Mouse (Mus musculus) lung, adult 18-20 months (tissue): ENCODE measurements around the gene Rnf43.

Experiments
- DNase-seq, 2 experiments: peaks; one replicate each; pipeline ENCODE4 v3.0.0; 2022; ENCODE audit warnings: mixed read lengths in 2 of 2

Rnf43 gene

GRCm38 (mm10) chr11:87662407-87662806 lies at the start of gene Rnf43:
TSS of gene Rnf43 (plus strand) at chr11:87662722.
- peak; percentile 92 to 95 for DNase-seq

GRCm38 (mm10) chr11:87613972-87614371 lies 48.5 kb upstream of the Rnf43 start:
- DNase-seq: no peak

- DNase-seq: no peak
Measured at GRCm38 (mm10) chr11:87615551-87615950, 47.0 kb upstream of the Rnf43 start.

- DNase-seq: no peak
Measured at GRCm38 (mm10) chr11:87615952-87616351, 46.6 kb upstream of the Rnf43 start.

GRCm38 (mm10) chr11:87616790-87617474 lies 45.6 kb upstream of the Rnf43 start, which contains the start of gene Hsf5:
TSS of gene Hsf5 (plus strand) at chr11:87617164.
- no peak for DNase-seq

GRCm38 (mm10) chr11:87617606-87618005 lies 44.9 kb upstream of the Rnf43 start:
- no peak for DNase-seq

GRCm38 (mm10) chr11:87623160-87623559 lies 39.4 kb upstream of the Rnf43 start:
- DNase-seq: no peak

- DNase-seq: peak; percentile 24 to 55
Measured at GRCm38 (mm10) chr11:87629859-87630258, 32.7 kb upstream of the Rnf43 start.

GRCm38 (mm10) chr11:87638793-87639192 lies 23.7 kb upstream of the Rnf43 start:
- no peak for DNase-seq

- DNase-seq: peak; percentile 71 to 77
Measured at GRCm38 (mm10) chr11:87639206-87639605, 23.3 kb upstream of the Rnf43 start.

- no peak for DNase-seq
Measured at GRCm38 (mm10) chr11:87642865-87643264, 19.7 kb upstream of the Rnf43 start.

GRCm38 (mm10) chr11:87654693-87655092 lies 7.8 kb upstream of the Rnf43 start:
- DNase-seq: no peak

- DNase-seq: peak in 1 of 2 experiments; percentile 58
Measured at GRCm38 (mm10) chr11:87659216-87659615, 3.3 kb upstream of the Rnf43 start.

GRCm38 (mm10) chr11:87662822-87663221 lies 300 bp downstream of the Rnf43 start:
- DNase-seq: no peak

- no peak for DNase-seq
Measured at GRCm38 (mm10) chr11:87663948-87664347, 1.4 kb downstream of the Rnf43 start.

GRCm38 (mm10) chr11:87664521-87664920 lies 2.0 kb downstream of the Rnf43 start:
- peak; percentile 9 to 10 for DNase-seq

- DNase-seq: peak in 1 of 2 experiments; percentile 12
Measured at GRCm38 (mm10) chr11:87665224-87665623, 2.7 kb downstream of the Rnf43 start.

- no peak for DNase-seq
Measured at GRCm38 (mm10) chr11:87665658-87666057, 3.1 kb downstream of the Rnf43 start.

- DNase-seq: no peak
Measured at GRCm38 (mm10) chr11:87666256-87667035, 3.9 kb downstream of the Rnf43 start.

- peak in 1 of 2 experiments; percentile 12 for DNase-seq
Measured at GRCm38 (mm10) chr11:87667107-87668090, 4.9 kb downstream of the Rnf43 start.

- DNase-seq: no peak
Measured at GRCm38 (mm10) chr11:87673282-87673681, 10.8 kb downstream of the Rnf43 start.

GRCm38 (mm10) chr11:87675606-87676005 lies 13.1 kb downstream of the Rnf43 start:
- no peak for DNase-seq

GRCm38 (mm10) chr11:87677756-87678155 lies 15.2 kb downstream of the Rnf43 start:
- no peak for DNase-seq
